Mouse (Mus musculus) lung, embryonic 15.5 days (tissue): ENCODE data around the gene Zeb2. TPM values are rescaled to one million over a fixed set of nuclear protein-coding genes. Genes with fewer than 3 reads are reported as not detected.
"Not testable (repeated sequence)": the region's sequence is repeated elsewhere in the genome, so short reads cannot be mapped to it uniquely, and the experiment has no call there.

Experiments
- ATAC-seq: fragments of 200-750 bp; cut with Nextera tagmentation; 2 replicates; pipeline ENCODE4 v1.8.0; 2017; ENCODE audit warnings: moderate number of reproducible peaks, borderline replicate concordance; ENCODE audit not compliant: low FRiP score, low TSS enrichment; ENCODE audit errors: extremely low read depth
- H3K27ac ChIP-seq: fragments of 300-500 bp; sonication (generic); 2 replicates; pipeline ENCODE4 v1.5.1; 2015; ENCODE audit warnings: moderate library complexity, mild to moderate bottlenecking, inconsistent platforms
- H3K27me3 ChIP-seq: fragments of 300-500 bp; sonication (generic); 2 replicates; pipeline ENCODE4 v1.6.1; 2015; ENCODE audit warnings: inconsistent platforms
- H3K36me3 ChIP-seq: fragments of 300-500 bp; sonication (generic); 2 replicates; pipeline ENCODE4 v1.6.1; 2015; ENCODE audit warnings: inconsistent platforms
- H3K4me1 ChIP-seq: fragments of 300-500 bp; sonication (generic); 2 replicates; pipeline ENCODE4 v1.6.1; 2015; ENCODE audit warnings: inconsistent platforms
- H3K4me2 ChIP-seq: fragments of 300-500 bp; sonication (generic); 2 replicates; pipeline ENCODE4 v1.6.1; 2015; ENCODE audit warnings: inconsistent platforms, mild to moderate bottlenecking, moderate library complexity
- H3K4me3 ChIP-seq: fragments of 300-500 bp; sonication (generic); 2 replicates; pipeline ENCODE4 v1.5.1; 2015; ENCODE audit warnings: mild to moderate bottlenecking, inconsistent platforms
- H3K9ac ChIP-seq: fragments of 300-500 bp; sonication (generic); 2 replicates; pipeline ENCODE4 v1.6.1; 2015; ENCODE audit warnings: inconsistent platforms
- H3K9me3 ChIP-seq: fragments of 300-500 bp; sonication (generic); 2 replicates; pipeline ENCODE4 v1.6.1; 2016; ENCODE audit warnings: inconsistent platforms
- WGBS: fragments of 180-500 bp; shearing (Covaris S2); methylation state at CpG from one replicate; pipeline ENCODE4 v1.1.7; 2015; 5-methylcytosine and 5-hydroxymethylcytosine counted together
- polyA plus RNA-seq: library from polyadenylated mRNA; unstranded; fragments of >200 nt; fragmentation: Nextera tagmentation; extraction: Ambion mirVana; gene quantifications from 2 replicates; pipeline ENCODE4 v1.2.1, GENCODE M21; 2015

The Zeb2 gene
- polyA plus RNA-seq, 1 experiment from 2014 or later = 94.7 TPM

DNA sequence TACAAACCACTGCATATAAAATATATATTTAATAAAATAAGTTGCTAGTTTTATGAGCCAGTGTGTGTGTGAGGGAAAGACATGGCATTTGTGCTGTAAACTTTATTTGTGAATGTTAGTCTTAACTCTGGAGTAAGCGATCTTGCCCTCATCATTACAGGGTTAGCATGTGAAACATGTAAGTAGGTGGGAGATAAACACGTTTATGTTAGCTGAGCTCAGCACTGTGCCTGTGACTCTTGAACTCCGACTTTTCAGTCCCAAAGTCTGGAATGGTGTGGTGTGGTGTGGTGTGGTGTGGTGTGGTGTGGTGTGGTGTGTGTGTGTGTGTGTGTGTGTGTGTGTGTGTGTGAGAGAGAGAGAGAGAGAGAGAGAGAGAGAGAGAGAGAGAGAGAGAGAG, 5.6 kb downstream of the Zeb2 start:
- Histone ChIP-seq H3K4me2 (peak overlapping the region; percentile 74), H3K9ac (peak overlapping the region; percentile 86), H3K4me3 (peak overlapping the region; percentile 73), H3K27ac (peak overlapping the region; percentile 96), H3K27me3 (peaks cover 16% of the 10 kb centered on the region)
- H3K4me1 ChIP-seq, H3K36me3 ChIP-seq, H3K9me3 ChIP-seq, ATAC-seq: not testable (repeated sequence)
- WGBS = 6% methylated on average over 3 of the region's 3 CpGs

DNA sequence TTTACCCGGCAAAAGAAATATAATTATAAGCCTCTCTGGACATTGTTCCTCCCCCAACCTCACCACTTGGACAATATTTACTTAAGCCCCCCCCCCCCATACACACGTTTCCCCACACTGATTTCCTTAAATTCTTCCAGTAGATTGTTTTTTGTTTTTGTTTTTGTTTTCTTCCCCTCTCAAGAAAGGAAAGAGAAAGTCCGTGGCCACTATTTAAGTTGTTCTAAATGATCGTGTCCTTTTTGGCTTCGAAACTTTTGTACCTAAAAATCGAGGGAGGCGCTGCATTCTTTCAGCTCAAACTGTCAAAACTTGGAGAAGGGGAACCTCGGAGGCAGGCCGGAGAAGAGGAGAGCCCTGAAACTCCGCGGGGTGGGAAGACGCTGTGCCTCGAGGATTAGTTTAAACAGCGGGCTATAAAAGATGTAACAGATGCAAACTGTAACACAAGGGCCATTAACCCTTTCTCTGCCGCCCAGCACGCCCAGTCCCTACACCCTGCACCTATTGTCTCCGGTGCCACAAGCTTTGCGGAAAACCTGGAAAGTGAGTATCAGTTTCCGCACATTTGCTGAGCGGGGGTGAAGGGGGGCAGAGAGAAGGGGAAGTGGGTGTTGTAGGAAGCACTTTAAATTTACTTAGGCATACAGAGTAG, 6.3 kb downstream of the Zeb2 start:
- H3K9ac ChIP-seq = peak overlapping the region; percentile 86
- under 1% methylated on average over 20 of the region's 20 CpGs for WGBS

GRCm38 (mm10) chr2:45109951-45110756, 7.0 kb downstream of the Zeb2 start:
- peaks cover 19% of the 10 kb centered on the region for H3K27me3 ChIP-seq
- peak overlapping the region; percentile 86 for H3K9ac ChIP-seq
- H3K27ac ChIP-seq = peak overlapping the region; percentile 96
- under 1% methylated on average over 54 of the region's 54 CpGs for WGBS
- H3K4me2 ChIP-seq = peak overlapping the region; percentile 74
- H3K4me1 ChIP-seq = peaks cover 13% of the 10 kb centered on the region
- peak overlapping the region; percentile 73 for H3K4me3 ChIP-seq
- H3K36me3 ChIP-seq = no peaks in the 10 kb centered on the region
- H3K9me3 ChIP-seq = no peaks in the 10 kb centered on the region
- peak; percentile 19 for ATAC-seq

More for the DNA sequence above, 6.3 kb downstream of the Zeb2 start:
- no peaks in the 10 kb centered on the region for H3K36me3 ChIP-seq
- peak overlapping the region; percentile 74 for H3K4me2 ChIP-seq
- H3K27ac ChIP-seq = peak overlapping the region; percentile 96
- peaks cover 16% of the 10 kb centered on the region for H3K27me3 ChIP-seq
- ATAC-seq = no peak
- H3K9me3 ChIP-seq = no peaks in the 10 kb centered on the region
- peaks cover 7% of the 10 kb centered on the region for H3K4me1 ChIP-seq
- H3K4me3 ChIP-seq = peak overlapping the region; percentile 73

- WGBS = 2% methylated on average over 48 of the region's 74 CpGs
- Histone ChIP-seq H3K27me3 (peaks cover 15% of the 10 kb centered on the region), H3K4me2 (peak overlapping the region; percentile 74), H3K4me1 (peaks cover 15% of the 10 kb centered on the region), H3K4me3 (peak overlapping the region; percentile 73), H3K27ac (peak overlapping the region; percentile 96), H3K36me3 (no peaks in the 10 kb centered on the region), H3K9ac (peak overlapping the region; percentile 86), H3K9me3 (no peaks in the 10 kb centered on the region)
- ATAC-seq = peak; percentile 1; the same call in 1 of the 2 replicates
These were observed 7.8 kb downstream of the Zeb2 start for GRCm38 (mm10) chr2:45109161-45109950.

- ATAC-seq = peak; percentile 36
- WGBS = 0% methylated on average over 25 of the region's 25 CpGs
- Histone ChIP-seq H3K4me2 (peak overlapping the region; percentile 74), H3K4me1 (peaks cover 15% of the 10 kb centered on the region), H3K27ac (peak overlapping the region; percentile 96), H3K9me3 (no peaks in the 10 kb centered on the region), H3K9ac (peak overlapping the region; percentile 86), H3K27me3 (peaks cover 13% of the 10 kb centered on the region), H3K4me3 (peak overlapping the region; percentile 73), H3K36me3 (no peaks in the 10 kb centered on the region)
These were observed 8.6 kb downstream of the Zeb2 start for GRCm38 (mm10) chr2:45108521-45109091.

DNA sequence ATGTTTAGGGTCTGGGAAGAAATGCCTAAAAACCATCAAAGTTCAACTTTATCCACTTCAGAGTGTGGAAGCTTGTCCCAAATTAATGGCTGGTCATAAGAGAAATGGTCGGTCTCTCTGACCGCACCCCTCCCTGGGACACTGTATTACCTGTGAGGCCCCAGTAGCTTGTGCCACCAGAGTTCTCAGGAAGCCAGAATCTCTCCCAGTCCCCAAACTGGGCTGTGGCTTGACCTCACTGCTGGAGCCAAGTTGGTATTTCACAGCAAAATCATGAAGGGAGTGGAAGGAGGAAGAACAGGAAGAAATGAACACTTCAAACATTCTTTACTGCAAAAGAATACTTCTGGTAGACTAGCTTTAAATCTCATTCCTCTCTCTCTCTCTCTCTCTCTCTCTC, 9.6 kb downstream of the Zeb2 start:
- 16% methylated on average over 2 of the region's 2 CpGs for WGBS
- H3K27ac ChIP-seq = peak overlapping the region; percentile 96
- H3K27me3 ChIP-seq = peaks cover 10% of the 10 kb centered on the region
- no peak for ATAC-seq
- H3K4me3 ChIP-seq = peak overlapping the region; percentile 73
- peak overlapping the region; percentile 86 for H3K9ac ChIP-seq
- peaks cover 22% of the 10 kb centered on the region for H3K4me1 ChIP-seq
- H3K9me3 ChIP-seq = no peaks in the 10 kb centered on the region
- H3K4me2 ChIP-seq = peak overlapping the region; percentile 74
- no peaks in the 10 kb centered on the region for H3K36me3 ChIP-seq

- WGBS = 17% methylated on average over 7 of the region's 7 CpGs
- Histone ChIP-seq H3K4me3 (peak overlapping the region; percentile 16), H3K9ac (peak overlapping the region; percentile 43), H3K27ac (peak overlapping the region; percentile 69), H3K4me1 (peaks cover 28% of the 10 kb centered on the region), H3K4me2 (peak overlapping the region; percentile 74), H3K36me3 (no peaks in the 10 kb centered on the region), H3K9me3 (no peaks in the 10 kb centered on the region), H3K27me3 (peaks cover 10% of the 10 kb centered on the region)
- ATAC-seq = no peak
These were observed 11.0 kb downstream of the Zeb2 start for GRCm38 (mm10) chr2:45105922-45106851.

DNA sequence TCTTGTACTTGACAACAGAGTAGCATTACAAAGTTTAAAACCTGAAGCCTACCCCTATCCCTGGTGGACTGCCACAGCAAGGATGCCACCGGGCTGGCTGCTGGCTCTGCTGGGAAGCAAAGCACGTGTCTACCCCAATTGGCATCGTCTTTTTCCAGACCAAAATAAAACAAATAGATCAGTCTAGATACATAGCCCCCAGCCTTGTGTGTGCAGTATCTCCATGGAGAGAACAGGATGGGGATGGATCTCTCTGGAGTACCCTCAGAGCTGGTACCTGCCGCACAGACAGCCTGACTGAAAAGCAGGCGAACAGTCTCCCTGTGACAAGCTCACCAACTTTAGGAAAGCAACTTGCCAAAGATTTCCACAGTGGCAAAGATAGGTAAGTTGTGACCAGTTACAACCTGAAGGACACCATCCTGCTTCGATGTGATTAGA, 11.9 kb downstream of the Zeb2 start:
- peaks cover 10% of the 10 kb centered on the region for H3K27me3 ChIP-seq
- peak overlapping the region; percentile 74 for H3K4me2 ChIP-seq
- no peaks in the 10 kb centered on the region for H3K36me3 ChIP-seq
- peaks cover 37% of the 10 kb centered on the region for H3K4me1 ChIP-seq
- WGBS = 29% methylated on average over 6 of the region's 6 CpGs
- H3K9me3 ChIP-seq = no peaks in the 10 kb centered on the region
- H3K9ac ChIP-seq = peak overlapping the region; percentile 43
- H3K27ac ChIP-seq = peak overlapping the region; percentile 69
- ATAC-seq = no peak
- peak overlapping the region; percentile 16 for H3K4me3 ChIP-seq

DNA sequence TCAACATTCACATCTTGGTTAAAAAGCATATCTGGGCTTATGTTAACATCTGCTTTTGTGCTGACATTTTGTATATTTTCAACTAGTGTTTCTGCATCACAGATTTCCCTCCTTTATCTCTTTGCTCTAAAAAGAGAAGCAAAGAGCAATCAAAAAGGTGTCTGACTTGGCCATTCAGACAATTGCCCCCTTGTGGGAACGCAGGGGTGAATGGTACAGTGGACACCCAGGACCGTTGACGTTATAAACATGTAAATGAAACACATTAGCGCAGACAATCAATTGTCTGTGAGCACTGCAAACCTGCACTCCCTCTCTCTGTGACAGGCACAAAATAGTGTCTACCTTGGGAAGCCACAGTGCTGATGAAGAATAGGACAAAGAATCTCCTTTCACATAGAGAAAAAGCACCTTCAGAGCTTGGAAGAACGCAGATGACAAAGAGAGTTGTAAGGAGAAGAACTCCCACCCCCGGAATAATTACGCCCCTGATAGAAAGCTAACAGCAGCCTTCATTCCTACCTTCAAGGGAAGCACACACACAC, 12.6 kb downstream of the Zeb2 start:
- Histone ChIP-seq H3K36me3 (no peaks in the 10 kb centered on the region), H3K27me3 (peaks cover 10% of the 10 kb centered on the region), H3K4me3 (peak overlapping the region; percentile 10; the same call in 1 of the 2 replicates), H3K4me1 (peaks cover 43% of the 10 kb centered on the region), H3K9ac (peak overlapping the region; percentile 43; the same call in 1 of the 2 replicates), H3K9me3 (no peaks in the 10 kb centered on the region), H3K4me2 (peak overlapping the region; percentile 74), H3K27ac (peak overlapping the region; percentile 69)
- no peak for ATAC-seq
- WGBS = 27% methylated on average over 7 of the region's 7 CpGs

GRCm38 (mm10) chr2:45104066-45104465, 13.1 kb downstream of the Zeb2 start:
- 15% methylated on average over 4 of the region's 4 CpGs for WGBS
- no peak for ATAC-seq
- peaks cover 45% of the 10 kb centered on the region for H3K4me1 ChIP-seq

More at GRCm38 (mm10) chr2:45104066-45104465, 13.1 kb downstream of the Zeb2 start:
- Histone ChIP-seq H3K4me3 (peak overlapping the region; percentile 10; the same call in 1 of the 2 replicates), H3K9ac (peak overlapping the region; percentile 21; the same call in 1 of the 2 replicates), H3K36me3 (no peaks in the 10 kb centered on the region), H3K4me2 (peak overlapping the region; percentile 74), H3K27me3 (peaks cover 5% of the 10 kb centered on the region), H3K27ac (peak overlapping the region; percentile 69), H3K9me3 (no peaks in the 10 kb centered on the region)
